Mouse (Mus musculus): Measurements from ENCODE around the gene Zcchc24. TPM values are rescaled to one million over a fixed set of nuclear protein-coding genes. Genes with fewer than 3 reads are reported as not detected.

Gene Zcchc24
- polyA plus RNA-seq, 2 experiments from 2014 or later: 0.37 to 0.54 TPM

GRCm38 (mm10) chr14:25746971-25747945 is 21.6 kb downstream of the Zcchc24 start:
- peak; percentile 36 for ATAC-seq

- no peak for ATAC-seq
These were observed 22.5 kb downstream of the Zcchc24 start for GRCm38 (mm10) chr14:25746371-25746770.

GRCm38 (mm10) chr14:25745365-25746184 is 23.3 kb downstream of the Zcchc24 start:
- no peak for ATAC-seq

- no peak for ATAC-seq
These were observed 25.9 kb downstream of the Zcchc24 start for GRCm38 (mm10) chr14:25742943-25743342.

- ATAC-seq: no peak
These were observed 26.9 kb downstream of the Zcchc24 start for GRCm38 (mm10) chr14:25741840-25742367.

GRCm38 (mm10) chr14:25741211-25741610 is 27.6 kb downstream of the Zcchc24 start:
- ATAC-seq: no peak

GRCm38 (mm10) chr14:25739957-25740565 is 28.8 kb downstream of the Zcchc24 start:
- no peak for ATAC-seq

- no peak for ATAC-seq
These were observed 30.2 kb downstream of the Zcchc24 start for GRCm38 (mm10) chr14:25738591-25739001.

- no peak for ATAC-seq
These were observed 32.2 kb downstream of the Zcchc24 start for GRCm38 (mm10) chr14:25736589-25736988.

GRCm38 (mm10) chr14:25736140-25736539 is 32.7 kb downstream of the Zcchc24 start:
- ATAC-seq: no peak

GRCm38 (mm10) chr14:25734736-25735716 is 33.8 kb downstream of the Zcchc24 start:
- ATAC-seq: no peak

- ATAC-seq: no peak
These were observed 41.7 kb downstream of the Zcchc24 start for GRCm38 (mm10) chr14:25727149-25727510.

- ATAC-seq: no peak
These were observed 42.4 kb downstream of the Zcchc24 start for GRCm38 (mm10) chr14:25726226-25727148.

GRCm38 (mm10) chr14:25725690-25726089 is 43.1 kb downstream of the Zcchc24 start:
- ATAC-seq: no peak

- ATAC-seq: no peak
These were observed 43.8 kb downstream of the Zcchc24 start for GRCm38 (mm10) chr14:25725032-25725497.

- ATAC-seq: peak; percentile 53
These were observed 47.7 kb downstream of the Zcchc24 start for GRCm38 (mm10) chr14:25720962-25721707.

GRCm38 (mm10) chr14:25719371-25719770 is 49.5 kb downstream of the Zcchc24 start:
- peak; percentile 72 for ATAC-seq

- ATAC-seq: no peak
These were observed 50.4 kb downstream of the Zcchc24 start for GRCm38 (mm10) chr14:25718471-25718870.

- no peak for ATAC-seq
These were observed 51.1 kb downstream of the Zcchc24 start for GRCm38 (mm10) chr14:25717718-25718117.

Measured in activated CD4-positive, CD25-positive, alpha-beta regulatory T cell, adult 4 months (primary cell).